Mouse (Mus musculus) lung, adult 2 months (tissue): ENCODE results near the gene Pcyt1a.

ENCODE experiments used
- CTCF ChIP-seq: fragments of 200-500 bp; IDR thresholded peaks from 2 replicates; pipeline ENCODE4 v1.5.1; 2011; ENCODE audit warnings: mild to moderate bottlenecking, low read length, control low read depth; ENCODE audit not compliant: insufficient read depth
- POLR2A ChIP-seq: fragments of 200-500 bp; IDR thresholded peaks from 2 replicates; pipeline ENCODE4 v1.6.1; 2011; ENCODE audit warnings: low read depth, mild to moderate bottlenecking, control low read depth, low read length, borderline replicate concordance; ENCODE audit errors: extremely low read depth

DNA sequence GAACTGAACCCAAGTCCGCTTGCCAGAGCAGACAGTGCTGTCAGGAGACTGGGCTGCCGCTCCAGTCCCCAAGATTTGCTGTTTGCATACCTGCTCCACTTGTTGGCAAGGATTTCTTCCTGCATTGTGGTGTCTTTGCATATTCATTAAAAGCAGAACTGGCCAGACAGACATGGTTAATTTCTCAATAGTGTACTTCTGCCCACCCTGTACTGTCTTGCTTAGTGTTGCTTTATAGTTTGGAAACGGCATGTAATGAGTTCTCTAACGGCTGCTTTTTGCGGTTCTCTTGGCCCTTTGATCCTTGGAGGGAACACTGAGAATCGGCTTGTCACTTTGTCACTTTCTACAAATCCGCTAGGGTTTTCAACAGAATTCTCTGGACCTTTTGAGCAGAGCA, 70.7 kb downstream of the Pcyt1a start:
- TF ChIP-seq POLR2A (no peak), CTCF (no peak)
